Mouse (Mus musculus) G1E (cell line): ENCODE measurements around the gene Gpr149.

ENCODE experiments used
- CTCF ChIP-seq: IDR thresholded peaks from 2 replicates; pipeline ENCODE4 v1.5.1; 2012; ENCODE audit warnings: low read depth, low read length, inconsistent platforms, mixed read lengths
- TAL1 ChIP-seq: conservative IDR thresholded peaks from 2 replicates; pipeline ENCODE4 v1.6.1; 2012; ENCODE audit warnings: low read depth, low read length, inconsistent platforms, mixed read lengths

DNA sequence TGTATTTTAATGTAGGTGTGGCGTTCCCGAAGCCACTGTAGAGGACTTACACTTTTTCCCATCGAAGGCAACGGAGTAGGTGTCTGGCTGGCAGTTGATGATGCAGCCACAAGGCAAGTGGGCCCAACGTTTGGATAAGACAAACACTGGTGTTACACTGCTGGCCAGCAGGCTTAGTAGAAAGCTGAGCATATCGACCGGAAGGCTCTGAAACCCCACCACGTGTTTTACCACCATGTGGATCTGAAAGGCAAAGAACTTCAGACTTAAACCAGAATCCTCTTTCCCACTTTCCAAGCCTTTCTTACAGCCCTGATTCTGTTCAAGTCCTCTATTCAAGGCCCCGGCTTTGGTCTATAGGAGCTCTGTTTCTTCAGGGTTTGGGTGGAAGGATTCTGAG is 2.5 kb downstream of the Gpr149 start:
- TF ChIP-seq CTCF (no peak), TAL1 (no peak)
